Mouse (Mus musculus) lung, adult 2 months (tissue): Measurements from ENCODE around the gene Phlda3. TPM values are rescaled to one million over a fixed set of nuclear protein-coding genes. Genes with fewer than 3 reads are reported as not detected.
A peak's percentile ranks its signal among the peaks of the same experiment; 100 is the strongest.

Experiments used
- DNase-seq: peaks from one replicate; pipeline ENCODE4 v3.0.0; 2022
- H3K4me1 ChIP-seq: fragments of 200-500 bp; 2 replicates; pipeline ENCODE4 v1.6.1; 2011; ENCODE audit warnings: low read length; ENCODE audit not compliant: control insufficient read depth, insufficient read depth
- H3K4me3 ChIP-seq: fragments of 200-500 bp; replicated peaks from 2 replicates; pipeline ENCODE3; 2011; ENCODE audit warnings: low read depth, mild to moderate bottlenecking, control low read depth, low read length; ENCODE audit errors: extremely low read depth
- CTCF ChIP-seq: fragments of 200-500 bp; IDR thresholded peaks from 2 replicates; pipeline ENCODE4 v1.5.1; 2011; ENCODE audit warnings: mild to moderate bottlenecking, low read length, control low read depth; ENCODE audit not compliant: insufficient read depth
- POLR2A ChIP-seq: fragments of 200-500 bp; IDR thresholded peaks from 2 replicates; pipeline ENCODE4 v1.6.1; 2011; ENCODE audit warnings: low read depth, mild to moderate bottlenecking, control low read depth, low read length, borderline replicate concordance; ENCODE audit errors: extremely low read depth
- WGBS: fragments of 180-500 bp; shearing (Covaris S2); methylation state at CpG from one replicate; pipeline ENCODE4 v1.1.7; 2018; 5-methylcytosine and 5-hydroxymethylcytosine counted together
- polyA plus RNA-seq: library from polyadenylated mRNA; depleted of rRNA; stranded (reverse); fragments of >200 nt; gene quantifications from 2 replicates; pipeline ENCODE4 v1.2.3, GENCODE M21; 2012

The Phlda3 gene
- polyA plus RNA-seq, 1 experiment = 156 TPM

DNA sequence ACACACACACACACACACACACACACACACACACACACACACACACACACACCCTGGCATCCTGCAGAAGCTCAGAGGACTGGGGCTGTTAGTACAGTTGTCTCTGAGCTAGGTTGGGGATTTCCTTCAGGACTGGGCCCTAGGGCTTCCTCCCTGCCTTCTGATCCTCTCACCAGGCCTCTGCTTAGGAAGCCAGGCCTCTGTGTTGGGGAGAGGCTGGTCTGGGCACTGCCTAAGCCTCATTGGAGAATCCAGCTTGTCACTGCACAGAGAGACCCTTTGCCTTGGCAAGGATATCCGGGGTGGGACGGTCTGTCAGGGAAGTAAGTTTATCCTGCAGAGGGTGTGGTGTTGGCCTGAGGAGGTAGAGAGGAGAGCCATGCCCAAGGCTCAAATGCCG is 35.6 kb upstream of the Phlda3 start:
- WGBS = 7% methylated on average over 3 of the region's 3 CpGs
- peaks cover 32% of the 10 kb centered on the region for H3K4me1 ChIP-seq
- TF ChIP-seq POLR2A (peak; percentile 58; the same call in 1 of the 2 replicates), CTCF (no peak)
- no peak for DNase-seq
- peak overlapping the region; percentile 73 for H3K4me3 ChIP-seq

DNA sequence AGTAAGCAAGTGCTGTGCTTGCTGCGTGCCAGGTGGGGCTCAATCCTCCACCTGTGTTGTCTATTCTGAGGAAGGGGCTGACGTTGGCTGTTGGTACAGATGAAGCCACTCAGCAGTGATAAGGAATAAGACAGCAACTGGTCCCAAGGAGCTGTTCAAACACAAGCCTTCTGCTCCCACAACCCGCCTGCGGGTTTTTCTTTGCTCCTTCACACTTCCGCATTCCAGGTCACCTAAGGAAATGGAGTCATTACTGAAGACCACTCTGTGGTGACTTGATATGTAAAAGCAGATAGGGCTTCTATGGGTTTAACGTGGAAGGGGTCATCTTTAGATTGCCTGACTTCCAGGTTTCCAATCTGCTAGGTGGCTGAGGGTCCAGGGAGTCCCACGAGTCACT is 34.5 kb upstream of the Phlda3 start:
- DNase-seq = no peak
- Histone ChIP-seq H3K4me1 (peaks cover 36% of the 10 kb centered on the region), H3K4me3 (peak overlapping the region; percentile 31)
- TF ChIP-seq CTCF (no peak), POLR2A (no peak)
- WGBS = 18% methylated on average over 7 of the region's 7 CpGs

DNA sequence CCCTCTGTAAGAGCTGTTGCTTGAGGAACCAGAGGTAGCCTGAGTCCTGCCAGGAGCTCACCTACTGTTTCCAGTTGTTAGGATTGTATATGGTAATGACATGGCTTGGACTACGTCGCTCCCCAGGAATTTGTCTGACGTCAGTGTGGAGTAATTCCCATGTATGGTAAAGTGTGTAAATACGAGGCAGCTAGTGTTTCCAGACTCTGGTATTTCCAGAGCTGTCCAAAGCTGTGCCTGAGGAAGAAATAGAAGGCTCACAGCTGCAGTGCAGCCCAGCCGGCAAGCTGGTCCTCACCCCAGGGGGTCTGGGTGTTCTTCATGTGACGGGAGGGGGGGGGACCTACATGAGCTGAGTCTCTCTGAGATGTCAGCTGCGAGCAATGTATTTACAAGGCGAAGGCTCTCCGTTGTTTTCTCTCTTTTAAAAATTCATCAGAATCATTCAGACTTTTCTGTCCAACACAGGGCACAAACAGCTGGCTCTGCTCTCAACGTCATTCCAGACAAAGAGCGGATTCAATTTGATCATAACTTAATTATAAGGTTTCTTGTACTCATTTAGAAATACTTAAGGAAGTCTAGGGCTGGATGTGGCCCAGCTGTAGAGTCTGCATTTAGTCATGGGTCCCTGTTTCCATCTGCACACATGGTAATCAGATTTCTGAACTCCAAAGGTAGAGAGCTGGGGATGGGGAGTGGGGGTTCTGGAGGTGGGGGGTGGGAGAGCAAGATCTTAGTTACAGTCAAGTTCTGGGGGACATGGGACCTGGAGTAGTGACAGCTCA is 33.8 kb upstream of the Phlda3 start:
- DNase-seq = no peak
- WGBS = 33% methylated on average over 11 of the region's 11 CpGs
- Histone ChIP-seq H3K4me1 (peaks cover 36% of the 10 kb centered on the region), H3K4me3 (peak overlapping the region; percentile 31)
- TF ChIP-seq POLR2A = no peak
- TF ChIP-seq CTCF = no peak

DNA sequence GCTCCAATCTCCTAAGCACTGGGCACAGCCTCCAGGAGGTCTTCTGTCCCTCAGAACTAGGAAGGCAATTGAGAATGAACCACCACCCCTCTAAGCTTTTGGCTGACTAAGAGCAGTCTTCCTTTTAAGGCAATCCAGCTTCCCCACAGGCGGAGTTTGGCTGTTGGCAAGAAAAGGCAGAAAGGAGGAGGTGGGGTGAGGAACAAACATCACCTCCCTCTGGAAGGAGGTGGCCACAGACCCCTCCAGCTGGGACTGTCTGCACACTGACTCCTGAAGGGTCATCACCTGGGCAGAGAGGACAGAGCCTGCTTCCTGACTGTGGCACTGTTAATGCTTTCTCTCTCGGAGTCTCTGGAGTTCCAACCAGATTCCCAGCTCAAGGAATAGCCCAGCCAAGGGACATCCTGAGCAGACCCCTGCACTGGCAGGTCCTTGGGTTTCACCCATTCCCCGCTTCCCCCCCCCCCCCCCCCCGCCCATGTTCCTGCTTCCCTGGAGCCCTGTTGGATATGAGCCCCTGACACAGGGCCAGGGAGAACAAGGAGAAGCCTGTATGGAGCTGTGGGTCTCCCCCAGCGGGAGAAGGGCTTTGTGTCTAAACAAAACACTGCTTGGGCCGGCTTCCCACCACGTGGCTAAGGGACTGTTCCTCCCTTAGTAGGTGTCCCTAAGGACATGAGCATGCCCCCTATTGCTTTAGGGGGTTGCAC is 31.5 kb upstream of the Phlda3 start:
- no peak for DNase-seq
- TF ChIP-seq POLR2A (no peak; the same call in 1 of the 2 replicates), CTCF (no peak)
- Histone ChIP-seq H3K4me3 (no peak overlapping the region), H3K4me1 (peaks cover 46% of the 10 kb centered on the region)
- WGBS = 21% methylated on average over 7 of the region's 7 CpGs

DNA sequence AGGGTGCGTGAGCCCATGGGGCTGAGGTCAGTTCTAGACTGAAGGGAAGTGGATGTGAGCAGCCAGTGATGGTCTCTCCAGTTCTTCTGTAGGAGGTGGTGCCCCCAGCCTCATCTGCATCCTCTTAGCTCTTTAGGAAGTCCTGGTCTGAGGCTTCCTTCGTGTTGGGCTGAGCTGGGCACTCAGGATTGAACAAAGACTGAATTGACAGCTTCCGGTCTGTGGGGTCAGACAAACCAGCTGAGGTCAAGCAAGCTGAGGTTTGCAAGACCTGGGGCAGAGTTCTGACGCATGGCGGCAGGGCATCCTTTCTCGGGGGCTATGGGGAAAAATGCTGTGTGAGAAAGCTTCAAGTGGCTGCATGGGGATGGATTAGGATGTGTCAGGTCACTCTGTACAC is 30.5 kb upstream of the Phlda3 start:
- no peak overlapping the region for H3K4me3 ChIP-seq
- no peak for DNase-seq
- WGBS = 38% methylated on average over 6 of the region's 6 CpGs
- TF ChIP-seq CTCF (no peak), POLR2A (no peak)
- peaks cover 46% of the 10 kb centered on the region for H3K4me1 ChIP-seq

DNA sequence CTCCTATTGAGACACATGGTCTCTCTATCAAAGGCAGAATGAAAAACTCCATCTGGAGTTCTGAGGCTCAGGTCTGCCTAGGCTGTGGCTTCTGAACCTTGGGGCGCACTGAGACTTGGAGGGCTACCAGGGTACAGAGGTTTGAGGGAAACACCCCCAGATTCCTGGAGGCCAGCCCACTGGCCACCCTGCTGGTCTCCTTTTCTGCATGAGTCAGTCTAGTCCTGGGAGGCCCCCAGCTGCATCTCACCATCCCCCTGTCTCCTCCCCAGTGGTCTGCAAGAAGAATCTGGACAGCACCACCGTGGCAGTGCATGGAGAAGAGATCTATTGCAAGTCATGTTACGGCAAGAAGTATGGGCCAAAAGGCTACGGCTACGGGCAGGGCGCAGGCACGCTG is 20.9 kb upstream of the Phlda3 start:
- no peak for DNase-seq

DNA sequence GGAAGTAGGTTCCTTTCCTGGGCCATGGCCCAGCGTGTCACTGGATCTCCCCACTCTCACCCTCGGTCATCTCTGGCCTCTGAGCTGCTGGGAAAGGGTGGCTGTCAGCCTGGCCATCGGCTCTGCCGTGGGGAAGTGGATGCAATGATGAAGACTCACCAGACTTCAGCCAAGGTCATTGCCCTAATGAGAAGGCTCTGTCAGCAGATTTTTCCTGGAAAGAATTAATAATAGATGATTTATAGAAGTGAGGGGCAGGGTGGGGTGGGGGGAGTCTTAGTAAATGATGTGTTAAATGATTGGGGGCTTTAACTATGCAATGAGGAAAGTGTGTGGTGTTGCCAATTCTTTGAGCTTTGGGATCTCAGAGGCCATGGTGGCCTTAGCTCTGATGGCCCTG is 19.7 kb upstream of the Phlda3 start:
- DNase-seq = no peak
- Histone ChIP-seq H3K4me3 (no peak overlapping the region), H3K4me1 (peaks cover 11% of the 10 kb centered on the region)
- TF ChIP-seq POLR2A = no peak
- no peak for TF ChIP-seq CTCF
- 58% methylated on average over 4 of the region's 4 CpGs for WGBS

More for the DNA sequence above, 20.9 kb upstream of the Phlda3 start:
- peaks cover 17% of the 10 kb centered on the region for H3K4me1 ChIP-seq
- TF ChIP-seq POLR2A = no peak
- no peak for TF ChIP-seq CTCF
- WGBS = 76% methylated on average over 7 of the region's 7 CpGs
- H3K4me3 ChIP-seq = no peak overlapping the region

DNA sequence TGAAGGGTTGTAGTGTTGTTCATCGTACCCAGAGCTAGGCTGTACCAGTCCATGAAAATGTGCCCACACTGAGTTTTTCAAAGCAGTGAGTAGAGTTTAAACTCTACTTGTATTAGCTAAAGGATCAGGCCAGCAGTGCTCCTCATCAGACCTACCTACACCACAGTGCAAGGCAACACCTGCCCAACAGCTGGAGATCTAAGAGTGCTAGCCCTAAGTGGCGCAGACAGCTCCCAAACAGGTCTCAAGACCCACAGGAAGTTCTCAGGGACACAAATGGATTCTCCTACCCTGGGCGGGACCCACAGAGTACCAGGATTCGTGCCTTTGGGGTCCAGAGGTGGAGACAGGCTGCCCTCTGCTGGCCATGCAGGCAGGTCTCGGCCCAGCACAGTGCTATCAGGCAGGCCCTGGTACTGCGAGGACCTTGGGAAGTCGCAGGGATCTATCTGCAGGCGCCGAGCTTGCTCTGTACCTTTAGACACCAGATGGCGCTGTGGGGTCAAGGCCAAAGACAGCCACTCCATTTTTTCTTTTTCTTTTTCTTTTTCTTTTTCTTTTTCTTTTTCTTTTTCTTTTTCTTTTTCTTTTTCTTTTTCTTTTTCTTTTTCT is 13.1 kb upstream of the Phlda3 start:
- no peak overlapping the region for H3K4me3 ChIP-seq
- peak; percentile 83 for DNase-seq
- peak; percentile 84 for TF ChIP-seq CTCF
- peak; percentile 13; the same call in 1 of the 2 replicates for TF ChIP-seq POLR2A
- 6% methylated on average over 10 of the region's 10 CpGs for WGBS
- peaks cover 5% of the 10 kb centered on the region for H3K4me1 ChIP-seq

DNA sequence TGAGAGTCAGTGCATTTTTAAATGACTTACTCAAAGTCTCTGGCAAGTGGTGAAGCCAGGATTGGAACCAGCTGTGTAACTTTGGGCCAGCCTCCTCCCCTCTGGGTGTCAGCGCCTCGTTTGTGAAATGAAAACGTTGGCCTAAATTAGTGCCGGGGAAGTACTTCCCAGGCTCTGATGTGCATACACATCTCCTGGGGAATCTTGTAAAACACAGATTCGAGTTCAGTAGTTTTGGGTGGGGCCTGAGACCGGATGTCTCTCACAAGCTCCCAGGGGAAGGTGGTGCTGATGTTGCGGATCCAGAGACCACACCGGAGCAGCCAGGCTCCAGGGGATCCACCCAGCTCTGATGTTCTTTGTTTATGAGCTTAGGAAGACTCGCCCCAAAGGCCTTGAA is 10.6 kb upstream of the Phlda3 start:
- 31% methylated on average over 9 of the region's 9 CpGs for WGBS
- H3K4me3 ChIP-seq = no peak overlapping the region
- no peak for DNase-seq
- TF ChIP-seq CTCF (no peak), POLR2A (no peak)
- H3K4me1 ChIP-seq = peaks cover 5% of the 10 kb centered on the region
